11 mouse cellular contexts compared by ENCODE assay signal in genomic region chr11:98019883-98020610, GRCm38 (mm10). TPM values are rescaled to one million over a fixed set of nuclear protein-coding genes. Genes with fewer than 3 reads are reported as not detected.
DNase-seq lines count a peak whose midpoint lies in the region; ATAC-seq and TF ChIP-seq lines count a peak whose summit lies in the region.
"Had no signal": no experiment of that assay in that cellular context is flagged by ENCODE, and none has a peak within 500 bp of the region (broad histone marks: within the 10 kb centered on the region; RNA-seq: fewer than 3 reads in every experiment).

No protein-coding gene starts in this region.

- H3K27ac ChIP-seq in spleen, adult 2 months (ENCODE audit: insufficient read depth, low read length) = peak overlapping the region; percentile 34
- H3K27ac ChIP-seq in forebrain, embryonic 13.5 days = peak overlapping the region; percentile 88
- no peak overlapping the region for H3K27ac ChIP-seq in limb, embryonic 13.5 days
- H3K27ac ChIP-seq: liver, embryonic 14.5 days had no signal

- H3K27me3 ChIP-seq in spleen, adult 2 months (ENCODE audit: control insufficient read depth, insufficient read depth, low read length) = no peaks in the 10 kb centered on the region
- no peaks in the 10 kb centered on the region for H3K27me3 ChIP-seq in forebrain, embryonic 13.5 days
- no peaks in the 10 kb centered on the region for H3K27me3 ChIP-seq in limb, embryonic 13.5 days

- TF ChIP-seq POLR2A in spleen, adult 2 months (IDR thresholded peaks at IDR 0.05; ENCODE audit: low read depth, low read length) = no peak

- WGBS in spleen, adult 2 months = 26% methylated on average over 8 of the region's 8 CpGs
- 16% methylated on average over 8 of the region's 8 CpGs for WGBS in forebrain, embryonic 13.5 days
- 29% methylated on average over 8 of the region's 8 CpGs for WGBS in limb, embryonic 13.5 days

- ATAC-seq in forebrain, embryonic 13.5 days = 0 out of 2 replicates have a peak, but pooled peaks have one; percentile 5
- no peak for ATAC-seq in limb, embryonic 13.5 days (ENCODE audit: low FRiP score, low read depth)
- ATAC-seq in cerebellum, adult (ENCODE audit: insufficient number of reproducible peaks, low FRiP score, low TSS enrichment) = no peak

- peaks cover 24% of the 10 kb centered on the region; the same call in 1 of the 2 replicates for H3K4me1 ChIP-seq in spleen, adult 2 months (ENCODE audit: control insufficient read depth, insufficient read depth, insufficient read length)
- peaks cover 50% of the 10 kb centered on the region for H3K4me1 ChIP-seq in forebrain, embryonic 13.5 days
- H3K4me1 ChIP-seq in limb, embryonic 13.5 days = peaks cover 32% of the 10 kb centered on the region

- H3K9ac ChIP-seq in forebrain, embryonic 13.5 days = peak overlapping the region; percentile 43
- peak overlapping the region; percentile 50; the same call in 1 of the 2 replicates for H3K9ac ChIP-seq in limb, embryonic 13.5 days
- H3K9ac ChIP-seq: liver, embryonic 14.5 days had no signal

- H3K4me3 ChIP-seq in spleen, adult 2 months (ENCODE audit: extremely low read depth, insufficient read depth, insufficient read length) = no peak overlapping the region
- peak overlapping the region; percentile 17 for H3K4me3 ChIP-seq in forebrain, embryonic 13.5 days
- H3K4me3 ChIP-seq in limb, embryonic 13.5 days = peak overlapping the region; percentile 83; the same call in 1 of the 2 replicates

- no peaks in the 10 kb centered on the region for H3K36me3 ChIP-seq in spleen, adult 2 months (ENCODE audit: control insufficient read depth, insufficient read depth, low read length)
- peaks cover 38% of the 10 kb centered on the region for H3K36me3 ChIP-seq in forebrain, embryonic 13.5 days (ENCODE audit: poor library complexity, severe bottlenecking)
- peaks cover 40% of the 10 kb centered on the region for H3K36me3 ChIP-seq in limb, embryonic 13.5 days

- H3K9me3 ChIP-seq in forebrain, embryonic 13.5 days (replicated peaks) = no peaks in the 10 kb centered on the region
- no peaks in the 10 kb centered on the region for H3K9me3 ChIP-seq in limb, embryonic 13.5 days

- TF ChIP-seq CTCF in spleen, adult 2 months (IDR thresholded peaks at IDR 0.05; ENCODE audit: extremely low read depth, insufficient read depth, insufficient read length, insufficient replicate concordance) = no peak

- peak overlapping the region; percentile 81 for H3K4me2 ChIP-seq in forebrain, embryonic 13.5 days
- peak overlapping the region; percentile 81 for H3K4me2 ChIP-seq in limb, embryonic 13.5 days (replicated peaks)

- no peak for DNase-seq in spleen, adult 2 months (ENCODE audit: low read depth in 1 of 2, low spot score in 2 of 2)
- DNase-seq in spleen, postnatal 36 days (ENCODE audit: low spot score in 2 of 2) = no peak
- peak; percentile 39 for DNase-seq in thymus, postnatal 25 days
- no peak for DNase-seq in urinary bladder, postnatal 25 days (ENCODE audit: low spot score)
- DNase-seq in layer of hippocampus, postnatal 10 days (ENCODE audit: low spot score in 2 of 2) = no peak

RNA-seq across cellular contexts. Expression of gene Cacnb1, which starts 2.8 kb away (rescaled TPM):
- polyA plus RNA-seq in spleen, adult 2 months (2012; rRNA removed) = 8.5 and 8.9 TPM in 2 replicates
- polyA plus RNA-seq in forebrain, embryonic 13.5 days (2015; fragmentation: Nextera tagmentation; extraction: Ambion mirVana) = 25.9 and 29.9 TPM in 2 replicates
- polyA plus RNA-seq in limb, embryonic 13.5 days (2015; fragmentation: Nextera tagmentation; extraction: Ambion mirVana) = 20.0 and 20.7 TPM in 2 replicates
- 100 to 1,000 TPM; 118 TPM for total RNA-seq in layer of hippocampus, postnatal 10 days (2021)

RNA-seq across cellular contexts. Expression of gene Rpl19, which starts 6.5 kb away (rescaled TPM):
- polyA plus RNA-seq in spleen, adult 2 months (2012; rRNA removed) = 555 and 724 TPM in 2 replicates
- polyA plus RNA-seq in forebrain, embryonic 13.5 days (2015; fragmentation: Nextera tagmentation; extraction: Ambion mirVana) = 801 and 821 TPM in 2 replicates
- polyA plus RNA-seq in limb, embryonic 13.5 days (2015; fragmentation: Nextera tagmentation; extraction: Ambion mirVana) = 1,012 and 1,039 TPM in 2 replicates
- total RNA-seq in layer of hippocampus, postnatal 10 days (2021) = 100 to 1,000 TPM; 648 to 672 TPM

RNA-seq across cellular contexts. Expression of gene Arl5c, which starts 24.1 kb away (rescaled TPM):
- 24.6 and 28.9 TPM in 2 replicates for polyA plus RNA-seq in spleen, adult 2 months (2012; rRNA removed)
- 8.4 and 11.0 TPM in 2 replicates for polyA plus RNA-seq in forebrain, embryonic 13.5 days (2015; fragmentation: Nextera tagmentation; extraction: Ambion mirVana)
- 7.0 and 8.8 TPM in 2 replicates for polyA plus RNA-seq in limb, embryonic 13.5 days (2015; fragmentation: Nextera tagmentation; extraction: Ambion mirVana)
- 1 to 10 TPM; 2.0 to 2.1 TPM for total RNA-seq in layer of hippocampus, postnatal 10 days (2021)

RNA-seq across cellular contexts. Expression of gene Stac2, which starts 33.2 kb away (rescaled TPM):
- 6.3 and 6.6 TPM in 2 replicates for polyA plus RNA-seq in spleen, adult 2 months (2012; rRNA removed)
- 1.2 and 1.6 TPM in 2 replicates for polyA plus RNA-seq in forebrain, embryonic 13.5 days (2015; fragmentation: Nextera tagmentation; extraction: Ambion mirVana)
- 0.74 and 1.1 TPM in 2 replicates for polyA plus RNA-seq in limb, embryonic 13.5 days (2015; fragmentation: Nextera tagmentation; extraction: Ambion mirVana)
- 10 to 100 TPM; 13.0 to 14.9 TPM for total RNA-seq in layer of hippocampus, postnatal 10 days (2021)
- total RNA-seq: MEL; monocyte, adult 5-6 weeks had no signal
- polyA plus RNA-seq: liver, embryonic 14.5 days had no signal

RNA-seq across cellular contexts. Expression of gene Plxdc1, which starts 33.8 kb away (rescaled TPM):
- 9.0 and 9.7 TPM in 2 replicates for polyA plus RNA-seq in spleen, adult 2 months (2012; rRNA removed)
- 0.14 and 0.34 TPM in 2 replicates for polyA plus RNA-seq in forebrain, embryonic 13.5 days (2015; fragmentation: Nextera tagmentation; extraction: Ambion mirVana)
- 0.33 and 0.50 TPM in 2 replicates for polyA plus RNA-seq in limb, embryonic 13.5 days (2015; fragmentation: Nextera tagmentation; extraction: Ambion mirVana)
- 1 to 10 TPM; 6.8 to 7.1 TPM for total RNA-seq in layer of hippocampus, postnatal 10 days (2021)
